Mouse (Mus musculus) MEL (cell line): ENCODE measurements around the gene Mecom. TPM values are rescaled to one million over a fixed set of nuclear protein-coding genes. Genes with fewer than 3 reads are reported as not detected.

Experiments used
- DNase-seq: peaks from one replicate; pipeline ENCODE4 v3.0.0; 2011; ENCODE audit warnings: low read depth, low spot score
- H3K27ac ChIP-seq: 2 replicates; pipeline ENCODE4 v1.5.1; 2012; ENCODE audit warnings: low read depth, mild to moderate bottlenecking, control low read depth, low read length, moderate library complexity; ENCODE audit not compliant: control insufficient read depth
- H3K27me3 ChIP-seq, 2 experiments: fragments of 150-350 bp in 1 of 2; sonication (generic) in 1 of 2; 2 replicates each; pipeline ENCODE4 v1.6.1; 2012; ENCODE audit warnings: low read length in 2 of 2, mild to moderate bottlenecking in 2 of 2, improper control_type of control experiment in 1 of 2, moderate library complexity in 1 of 2; ENCODE audit not compliant: insufficient read depth in 2 of 2, control insufficient read depth in 1 of 2
- H3K36me3 ChIP-seq, 2 experiments: 2 replicates each; pipeline ENCODE4 v1.6.1; 2012 to 2014; ENCODE audit warnings: low read length in 2 of 2, improper control_type of control experiment in 1 of 2, inconsistent platforms in 1 of 2, mild to moderate bottlenecking in 1 of 2; ENCODE audit not compliant: insufficient read depth in 2 of 2, control insufficient read depth in 1 of 2
- H3K4me1 ChIP-seq, 2 experiments: fragments of 150-350 bp in 1 of 2; sonication (generic) in 1 of 2; 2 replicates each; pipeline ENCODE4 v1.6.1; 2012; ENCODE audit warnings: low read length in 2 of 2, improper control_type of control experiment in 1 of 2, mild to moderate bottlenecking in 1 of 2; ENCODE audit not compliant: insufficient read depth in 2 of 2, control insufficient read depth in 1 of 2
- H3K4me3 ChIP-seq, 2 experiments: fragments of 150-350 bp in 1 of 2; sonication (generic) in 1 of 2; 2 replicates each; pipeline ENCODE4 v1.5.1; 2012; ENCODE audit warnings: low read depth in 2 of 2, low read length in 2 of 2, mild to moderate bottlenecking in 2 of 2, moderate library complexity in 2 of 2, control low read depth in 1 of 2, improper control_type of control experiment in 1 of 2; ENCODE audit not compliant: control insufficient read depth in 1 of 2, insufficient read depth in 1 of 2
- H3K79me2 ChIP-seq: 2 replicates; pipeline ENCODE4 v1.6.1; 2012; ENCODE audit warnings: mild to moderate bottlenecking, low read length, moderate library complexity; ENCODE audit not compliant: control insufficient read depth, poor library complexity, insufficient read depth
- H3K9ac ChIP-seq: 2 replicates; pipeline ENCODE4 v1.6.1; 2012; ENCODE audit warnings: low read depth, mild to moderate bottlenecking, control low read depth, low read length, moderate library complexity; ENCODE audit not compliant: control insufficient read depth, poor library complexity, severe bottlenecking
- H3K9me3 ChIP-seq: fragments of 150-350 bp; sonication (generic); replicated peaks from 2 replicates; pipeline ENCODE4 v1.6.1; 2012; ENCODE audit warnings: mild to moderate bottlenecking, low read length, improper control_type of control experiment, moderate library complexity; ENCODE audit not compliant: insufficient read depth
- BHLHE40 ChIP-seq: IDR thresholded peaks from 2 replicates; pipeline ENCODE4 v1.6.1; 2012; ENCODE audit warnings: low read depth, mild to moderate bottlenecking, inconsistent platforms, low read length, improper control_type of control experiment, borderline replicate concordance
- CHD2 ChIP-seq: IDR thresholded peaks from 2 replicates; pipeline ENCODE4 v1.6.1; 2011; ENCODE audit warnings: low read length, improper control_type of control experiment
- CTCF ChIP-seq, 3 experiments: IDR thresholded peaks in 2 of 3; conservative IDR thresholded peaks in 1 of 3; 2 replicates each; pipeline ENCODE4 v1.5.1; 2011 to 2012; ENCODE audit warnings: low read length in 3 of 3, low read depth in 2 of 3, mild to moderate bottlenecking in 2 of 3, improper control_type of control experiment in 1 of 3, inconsistent platforms in 1 of 3, mixed read lengths in 1 of 3, moderate library complexity in 1 of 3; ENCODE audit not compliant: control insufficient read depth in 1 of 3, insufficient read depth in 1 of 3, poor library complexity in 1 of 3, severe bottlenecking in 1 of 3
- GABPA ChIP-seq: IDR thresholded peaks from 2 replicates; pipeline ENCODE4 v1.6.1; 2012; ENCODE audit warnings: low read depth, mild to moderate bottlenecking, inconsistent platforms, low read length, improper control_type of control experiment, moderate library complexity
- JUND ChIP-seq: IDR thresholded peaks from 2 replicates; pipeline ENCODE4 v1.6.1; 2011; ENCODE audit warnings: low read depth, mild to moderate bottlenecking, improper control_type of control experiment, low read length
- KAT2A ChIP-seq: conservative IDR thresholded peaks from 2 replicates; pipeline ENCODE4 v1.6.1; 2012; ENCODE audit warnings: low read depth, low read length, improper control_type of control experiment, inconsistent platforms
- MAFK ChIP-seq: IDR thresholded peaks from 2 replicates; pipeline ENCODE4 v1.6.1; 2011; ENCODE audit warnings: low read depth, mild to moderate bottlenecking, low read length, improper control_type of control experiment, borderline replicate concordance
- MEF2A ChIP-seq: IDR thresholded peaks from 2 replicates; pipeline ENCODE4 v1.6.1; 2014; ENCODE audit warnings: low read depth, mild to moderate bottlenecking, inconsistent platforms, low read length, improper control_type of control experiment; ENCODE audit not compliant: poor library complexity, insufficient replicate concordance, severe bottlenecking; ENCODE audit errors: extremely low read depth
- MXI1 ChIP-seq: IDR thresholded peaks from 2 replicates; pipeline ENCODE4 v1.6.1; 2011; ENCODE audit warnings: mild to moderate bottlenecking, low read depth, low read length, improper control_type of control experiment
- MYB ChIP-seq: IDR thresholded peaks from 2 replicates; pipeline ENCODE4 v1.6.1; 2011; ENCODE audit warnings: mild to moderate bottlenecking, low read depth, low read length, improper control_type of control experiment
- MYC ChIP-seq: IDR thresholded peaks from 2 replicates; pipeline ENCODE4 v1.6.1; 2011; ENCODE audit warnings: low read depth, mild to moderate bottlenecking, low read length, improper control_type of control experiment, moderate library complexity
- NELFE ChIP-seq: IDR thresholded peaks from 2 replicates; pipeline ENCODE4 v1.6.1; 2011; ENCODE audit warnings: low read depth, low read length, improper control_type of control experiment
- POLR2A ChIP-seq, 2 experiments: IDR thresholded peaks; 2 replicates each; pipeline ENCODE4 v1.6.1; 2011 to 2012; ENCODE audit warnings: low read length in 2 of 2, mild to moderate bottlenecking in 2 of 2, control low read depth in 1 of 2, improper control_type of control experiment in 1 of 2, low read depth in 1 of 2, moderate library complexity in 1 of 2; ENCODE audit not compliant: control insufficient read depth in 1 of 2, insufficient read depth in 1 of 2, poor library complexity in 1 of 2
- POLR2AphosphoS2 ChIP-seq: IDR thresholded peaks from 2 replicates; pipeline ENCODE4 v1.6.1; 2011; ENCODE audit warnings: low read length, improper control_type of control experiment
- RAD21 ChIP-seq: IDR thresholded peaks from 2 replicates; pipeline ENCODE4 v1.6.1; 2011; ENCODE audit warnings: mild to moderate bottlenecking, low read depth, low read length, improper control_type of control experiment
- RCOR1 ChIP-seq: IDR thresholded peaks from 2 replicates; pipeline ENCODE4 v1.6.1; 2012; ENCODE audit warnings: low read depth, mild to moderate bottlenecking, inconsistent platforms, low read length, improper control_type of control experiment
- SIN3A ChIP-seq: IDR thresholded peaks from 2 replicates; pipeline ENCODE4 v1.6.1; 2012; ENCODE audit warnings: low read length, improper control_type of control experiment, inconsistent platforms
- SMC3 ChIP-seq: IDR thresholded peaks from 2 replicates; pipeline ENCODE4 v1.6.1; 2011; ENCODE audit warnings: low read depth, low read length, improper control_type of control experiment
- TAL1 ChIP-seq: IDR thresholded peaks from 2 replicates; pipeline ENCODE4 v1.6.1; 2012; ENCODE audit warnings: mild to moderate bottlenecking, inconsistent platforms, low read length, moderate library complexity, mixed read lengths
- TBP ChIP-seq: IDR thresholded peaks from 2 replicates; pipeline ENCODE4 v1.8.0; 2011; ENCODE audit warnings: low read depth, low read length, improper control_type of control experiment
- TCF12 ChIP-seq: IDR thresholded peaks from 2 replicates; pipeline ENCODE4 v1.6.1; 2014; ENCODE audit warnings: low read depth, mild to moderate bottlenecking, inconsistent platforms, low read length, improper control_type of control experiment, moderate library complexity
- UBTF ChIP-seq: IDR thresholded peaks from 2 replicates; pipeline ENCODE4 v1.6.1; 2012; ENCODE audit warnings: low read depth, mild to moderate bottlenecking, inconsistent platforms, low read length, improper control_type of control experiment, moderate library complexity, borderline replicate concordance; ENCODE audit not compliant: insufficient read depth
- USF1 ChIP-seq: IDR thresholded peaks from 2 replicates; pipeline ENCODE4 v1.6.1; 2014; ENCODE audit warnings: low read depth, mild to moderate bottlenecking, inconsistent platforms, low read length, improper control_type of control experiment, moderate library complexity
- ZC3H11A ChIP-seq: IDR thresholded peaks from 2 replicates; pipeline ENCODE4 v1.6.1; 2012; ENCODE audit warnings: low read depth, mild to moderate bottlenecking, inconsistent platforms, low read length, improper control_type of control experiment
- ZMIZ1 ChIP-seq: IDR thresholded peaks from 2 replicates; pipeline ENCODE4 v1.6.1; 2012; ENCODE audit warnings: low read depth, mild to moderate bottlenecking, inconsistent platforms, low read length, improper control_type of control experiment, moderate library complexity
- polyA plus RNA-seq, 2 experiments: library from polyadenylated mRNA; stranded (reverse) in 1 of 2; unstranded in 1 of 2; fragments of >175 nt in 1 of 2; fragments of >200 nt in 1 of 2; gene quantifications; 2 replicates each; pipeline versions ENCODE4 v1.2.1 to v1.2.4; 2012; ENCODE audit warnings: low replicate concordance in 2 of 2, low read depth in 1 of 2; ENCODE audit not compliant: insufficient read length in 2 of 2, insufficient read depth in 1 of 2, missing spikeins in 1 of 2
- total RNA-seq: library from RNA; depleted of rRNA; stranded (reverse); fragments of 300-350 nt; gene quantifications from 2 replicates; pipeline ENCODE4 v1.2.3, GENCODE M21; 2012

Gene Mecom
- total and polyA plus RNA-seq, 3 experiments: 0.04 TPM; not detected in 2

GRCm38 (mm10) chr3:30195186-30195585, 352.6 kb downstream of the Mecom start:
- H3K27ac ChIP-seq: no peak overlapping the region

GRCm38 (mm10) chr3:30192294-30193007, 355.4 kb downstream of the Mecom start:
- Histone ChIP-seq H3K36me3 (no peaks in the 10 kb centered on the region), H3K4me1 (no peaks in the 10 kb centered on the region), H3K79me2 (no peaks in the 10 kb centered on the region)

More at GRCm38 (mm10) chr3:30195186-30195585, 352.6 kb downstream of the Mecom start:
- DNase-seq: no peak
- Histone ChIP-seq H3K27me3 (no peaks in the 10 kb centered on the region), H3K4me3 (no peak overlapping the region), H3K9me3 (no peaks in the 10 kb centered on the region), H3K4me1 (no peaks in the 10 kb centered on the region), H3K9ac (no peak overlapping the region), H3K36me3 (no peaks in the 10 kb centered on the region), H3K79me2 (no peaks in the 10 kb centered on the region)
- no peak for TF ChIP-seq MYB
- TF ChIP-seq CHD2: no peak
- TF ChIP-seq GABPA: no peak
- no peak for TF ChIP-seq SIN3A
- no peak for TF ChIP-seq MYC
- TF ChIP-seq POLR2AphosphoS2: no peak
- no peak for TF ChIP-seq KAT2A
- no peak for TF ChIP-seq POLR2A (IDR thresholded peaks at IDR 0.05; ENCODE audit: control insufficient read depth in 1 of 2, insufficient read depth in 1 of 2, low read depth in 1 of 2, low read length in 2 of 2, poor library complexity in 1 of 2)
- TF ChIP-seq SMC3: no peak
- no peak for TF ChIP-seq RCOR1
- TF ChIP-seq NELFE: no peak
- TF ChIP-seq USF1: no peak

GRCm38 (mm10) chr3:30189325-30189724, 358.5 kb downstream of the Mecom start:
- H3K27me3 ChIP-seq: no peaks in the 10 kb centered on the region
- H3K9me3 ChIP-seq: no peaks in the 10 kb centered on the region
- TF ChIP-seq RAD21 (no peak), ZMIZ1 (no peak), POLR2AphosphoS2 (no peak), CTCF (IDR thresholded peaks at IDR 0.05 in 2 of 3, conservative IDR thresholded peaks at IDR 0.05 in 1 of 3; ENCODE audit: control insufficient read depth in 1 of 3, insufficient read depth in 1 of 3, low read depth in 2 of 3, low read length in 3 of 3, poor library complexity in 1 of 3, severe bottlenecking in 1 of 3) (no peak), MAFK (no peak), USF1 (no peak), GABPA (no peak), UBTF (no peak), MYC (no peak), TAL1 (no peak), MYB (no peak), JUND (no peak), POLR2A (IDR thresholded peaks at IDR 0.05; ENCODE audit: control insufficient read depth in 1 of 2, insufficient read depth in 1 of 2, low read depth in 1 of 2, low read length in 2 of 2, poor library complexity in 1 of 2) (no peak), TCF12 (no peak), BHLHE40 (no peak), ZC3H11A (no peak), TBP (no peak), MEF2A (no peak), RCOR1 (no peak)
- TF ChIP-seq, all 39 proteins: peak for 0
- Histone ChIP-seq H3K4me3 (no peak overlapping the region), H3K79me2 (no peaks in the 10 kb centered on the region), H3K4me1 (no peaks in the 10 kb centered on the region), H3K27ac (no peak overlapping the region), H3K9ac (no peak overlapping the region), H3K36me3 (no peaks in the 10 kb centered on the region)
- no peak for DNase-seq

More at GRCm38 (mm10) chr3:30192294-30193007, 355.4 kb downstream of the Mecom start:
- TF ChIP-seq MYC (no peak), USF1 (no peak), MXI1 (no peak), GABPA (no peak)
- H3K27ac ChIP-seq: no peak overlapping the region
- no peaks in the 10 kb centered on the region for H3K27me3 ChIP-seq
- H3K4me3 ChIP-seq: no peak overlapping the region
- no peak for DNase-seq
- no peaks in the 10 kb centered on the region for H3K9me3 ChIP-seq
- no peak overlapping the region for H3K9ac ChIP-seq
